Mouse (Mus musculus): ENCODE measurements around the gene Gcnt2. TPM values are rescaled to one million over a fixed set of nuclear protein-coding genes. Genes with fewer than 3 reads are reported as not detected.
"Not testable (repeated sequence)": the region's sequence is repeated elsewhere in the genome, so short reads cannot be mapped to it uniquely, and the experiment has no call there.

Gcnt2 gene
- total RNA-seq, 2 experiments from 2014 or later, result 4.5 to 5.1 TPM

DNA sequence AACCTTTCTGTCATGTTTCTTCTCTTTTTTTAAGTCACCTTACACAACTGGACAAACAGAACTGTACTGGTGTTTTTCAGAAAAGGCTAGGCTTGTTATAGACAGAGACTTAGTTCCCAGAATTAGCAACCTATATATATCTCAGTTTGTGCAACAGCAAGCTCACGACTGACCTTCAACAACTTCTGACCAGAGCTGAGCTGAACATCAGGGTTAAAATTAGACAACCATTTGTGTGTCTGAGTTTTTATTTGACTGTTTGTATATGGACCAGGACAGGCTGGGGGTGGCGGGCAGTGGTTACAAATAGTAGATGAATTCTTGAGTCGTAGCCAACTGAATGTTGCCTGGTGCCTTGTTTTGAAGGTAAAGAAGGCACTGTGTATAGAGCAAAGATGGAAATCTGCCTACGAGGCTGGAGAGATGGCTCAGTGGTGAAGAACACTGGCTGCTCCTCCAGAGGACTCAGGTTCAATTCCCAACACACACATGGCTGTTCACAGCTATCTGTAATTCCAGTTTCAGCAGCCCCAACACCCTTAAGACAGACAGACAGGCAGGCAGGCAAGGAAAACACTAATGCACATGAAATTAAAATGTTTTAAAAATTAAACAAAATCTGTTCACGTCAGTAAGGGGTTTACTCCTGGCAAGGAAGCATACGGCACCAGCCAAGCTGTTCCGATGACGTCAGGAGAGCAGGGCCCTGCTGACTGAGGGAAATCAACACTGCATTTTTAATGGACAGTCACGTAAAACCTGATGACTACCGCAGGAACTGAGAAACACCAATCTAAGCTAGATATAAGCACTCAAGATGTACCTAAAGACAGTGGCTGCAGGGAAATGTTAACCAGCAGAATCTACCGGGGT, 79.2 kb downstream of the Gcnt2 start:
- DNase-seq, result no peak

DNA sequence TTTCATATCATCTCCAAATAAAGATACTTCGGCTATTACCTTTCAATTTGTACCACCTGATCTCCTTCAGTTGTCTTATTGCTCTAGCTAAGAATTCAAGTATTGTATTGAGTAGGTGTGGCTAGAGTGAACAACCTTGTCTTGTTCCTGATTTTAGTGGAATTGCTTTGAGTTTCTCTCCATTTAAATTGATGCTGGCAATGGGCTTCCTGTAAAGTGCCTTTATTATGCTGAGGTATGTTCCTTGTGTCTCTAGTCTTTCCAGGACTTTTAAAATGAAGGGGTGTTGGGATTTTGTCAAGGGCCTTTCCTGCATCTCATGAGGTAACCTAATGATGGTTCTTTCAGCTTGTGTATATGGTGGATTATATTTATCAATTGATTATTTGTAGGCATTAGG, 83.5 kb downstream of the Gcnt2 start:
- no peak for DNase-seq

DNA sequence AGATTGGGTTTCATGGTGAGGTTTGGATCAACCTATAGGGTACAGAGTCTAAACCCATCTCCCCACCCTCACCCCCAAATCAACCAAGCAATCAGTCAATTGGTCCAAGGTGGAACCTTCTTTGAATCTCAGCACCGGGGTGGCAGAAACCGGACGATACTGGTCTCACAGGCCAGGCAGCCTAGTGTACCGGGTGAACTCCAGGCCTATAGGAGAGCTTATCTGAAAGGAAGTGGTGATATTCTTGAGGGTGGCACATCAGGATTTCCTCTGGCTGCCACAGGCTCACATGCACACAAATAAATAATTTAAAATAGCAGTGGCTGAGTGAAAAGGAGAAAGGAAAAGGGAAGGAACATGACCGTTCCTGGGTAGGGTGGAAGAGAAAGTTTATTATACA, 84.4 kb downstream of the Gcnt2 start:
- DNase-seq, result no peak

DNA sequence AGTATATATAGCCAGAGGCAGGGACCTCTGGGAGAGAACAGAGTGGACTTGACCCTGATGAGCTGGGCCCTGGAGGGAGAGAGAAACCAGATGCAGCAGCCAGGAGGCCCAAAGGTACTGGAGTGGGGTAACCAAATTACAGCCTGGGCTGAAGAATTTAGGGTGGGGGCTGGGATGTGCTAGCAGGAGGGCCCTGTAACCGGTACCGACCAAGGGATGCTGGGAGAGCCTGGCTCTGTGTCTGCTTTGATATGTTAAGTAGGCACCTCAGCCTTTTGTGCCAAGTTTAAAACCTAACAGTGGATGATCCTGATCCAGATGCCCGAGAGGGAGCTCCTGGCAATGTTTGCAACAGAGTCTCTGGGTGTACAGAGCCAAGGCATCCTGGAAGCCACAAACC, 84.8 kb downstream of the Gcnt2 start:
- DNase-seq, result no peak

DNA sequence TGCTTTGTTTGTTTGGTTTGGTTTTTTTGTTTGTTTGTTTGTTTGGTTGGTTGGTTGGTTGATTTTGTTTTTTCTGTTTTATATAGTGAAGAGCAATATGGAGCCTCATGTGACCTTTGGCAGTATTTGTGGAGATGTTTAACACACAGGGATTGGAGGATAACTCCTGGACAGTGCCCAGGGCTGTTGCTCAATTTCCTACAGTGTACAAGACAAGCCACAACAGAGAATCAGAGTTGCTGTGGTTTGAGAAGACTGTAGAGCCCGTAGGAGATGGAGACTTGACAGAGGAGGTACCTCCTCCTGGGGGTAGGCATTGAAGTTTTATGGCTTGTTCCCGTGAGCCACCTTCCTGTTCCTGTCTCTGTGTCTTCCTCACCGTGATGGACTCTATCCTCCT, 87.0 kb downstream of the Gcnt2 start:
- no peak for DNase-seq

DNA sequence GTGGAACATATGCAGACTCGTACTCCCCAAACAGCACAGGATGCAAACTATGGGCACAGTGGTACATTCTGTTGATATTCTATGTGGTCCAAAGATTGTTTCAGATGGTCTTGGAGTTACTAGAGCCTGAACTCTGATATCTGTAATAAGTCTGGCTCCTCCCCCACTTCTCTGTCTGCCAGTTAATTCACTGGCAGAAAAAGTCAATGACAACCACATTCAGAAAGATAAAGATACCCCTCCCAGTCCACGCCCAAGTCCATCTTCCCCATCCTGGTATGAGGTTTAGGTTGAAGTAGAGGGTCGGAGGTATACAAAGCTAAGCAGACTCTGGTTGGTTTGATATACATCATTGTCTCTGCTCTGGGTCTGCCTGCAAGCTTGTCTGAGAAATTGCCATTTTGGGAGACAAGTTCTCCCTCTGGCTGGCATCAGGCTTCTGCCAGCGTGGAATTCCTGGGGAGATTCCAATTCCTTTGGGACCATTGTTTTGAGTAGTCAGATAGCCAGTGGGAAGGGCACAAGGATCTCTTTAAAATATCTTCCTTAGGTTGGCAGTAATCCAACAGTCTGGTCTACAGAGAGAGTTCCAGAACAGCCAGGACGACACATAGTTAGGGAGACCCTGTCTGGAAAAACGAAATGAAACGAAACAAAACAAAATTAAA, 88.1 kb downstream of the Gcnt2 start:
- no peak for DNase-seq

DNA sequence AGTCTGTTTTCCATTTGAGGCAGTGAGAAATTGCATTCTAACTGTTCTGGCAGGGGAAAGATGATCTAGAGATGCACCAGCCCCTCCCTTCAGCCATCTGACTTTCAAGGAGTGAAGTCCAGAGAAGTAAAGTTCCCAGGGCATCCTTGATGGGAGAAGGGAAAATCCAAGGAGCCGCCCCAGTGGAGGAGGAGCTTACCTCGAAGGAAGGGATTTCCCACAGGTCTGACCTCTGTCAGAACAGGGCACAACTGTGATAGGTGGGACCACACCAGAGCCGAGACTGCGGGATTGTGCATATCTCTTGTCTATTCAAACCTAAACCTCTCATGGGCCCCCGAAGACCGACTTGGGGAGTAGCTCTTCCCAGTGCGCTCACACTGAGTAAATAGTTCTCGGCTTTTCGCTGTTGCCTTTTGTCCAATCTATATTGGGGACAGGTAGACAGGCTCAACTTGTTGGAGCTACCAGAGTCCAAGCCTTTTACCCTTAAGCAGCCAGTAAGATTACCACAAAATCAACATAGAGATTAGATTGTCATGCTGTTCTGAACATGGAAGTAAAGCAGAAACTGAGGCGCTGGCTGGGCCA, 91.9 kb downstream of the Gcnt2 start:
- no peak for DNase-seq

DNA sequence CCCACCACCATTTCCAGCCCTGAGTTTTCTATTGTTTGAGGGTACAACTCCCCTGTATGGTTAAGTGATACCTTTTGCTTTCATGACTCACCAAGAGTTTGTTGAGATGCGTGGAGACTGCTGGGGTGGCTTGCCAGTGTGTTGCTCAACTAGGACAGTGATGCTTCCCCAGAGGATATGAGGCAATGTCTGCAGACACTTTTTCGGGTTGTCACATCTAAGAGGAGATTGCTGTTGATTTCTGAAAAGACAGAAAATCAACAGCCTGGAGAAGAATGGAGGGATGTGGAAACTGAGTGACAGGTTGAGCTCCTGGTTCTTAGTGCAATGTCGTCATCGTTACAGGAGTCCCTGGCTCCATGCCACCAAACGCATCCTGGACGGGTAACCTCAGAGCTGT, 93.7 kb downstream of the Gcnt2 start:
- DNase-seq, result no peak

DNA sequence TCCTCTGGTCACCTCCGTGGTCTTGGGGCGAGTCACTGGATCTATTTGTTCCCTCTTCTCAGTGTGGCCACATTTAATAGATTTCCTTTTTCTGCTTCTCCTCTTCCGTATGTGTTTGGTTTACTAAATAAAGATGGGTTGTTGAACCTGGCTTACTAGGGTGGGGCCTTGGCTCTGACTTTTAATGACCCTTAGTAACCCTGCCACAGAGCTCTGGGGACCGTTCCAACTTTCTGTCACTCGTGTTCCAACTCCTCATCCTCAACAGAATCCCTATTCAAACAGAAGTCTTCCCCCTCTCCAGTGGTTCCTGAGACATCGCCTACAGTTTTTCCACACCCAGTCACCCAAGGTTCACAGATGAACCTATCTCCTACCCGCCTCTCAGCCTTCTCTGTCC, 96.2 kb downstream of the Gcnt2 start:
- no peak for DNase-seq

DNA sequence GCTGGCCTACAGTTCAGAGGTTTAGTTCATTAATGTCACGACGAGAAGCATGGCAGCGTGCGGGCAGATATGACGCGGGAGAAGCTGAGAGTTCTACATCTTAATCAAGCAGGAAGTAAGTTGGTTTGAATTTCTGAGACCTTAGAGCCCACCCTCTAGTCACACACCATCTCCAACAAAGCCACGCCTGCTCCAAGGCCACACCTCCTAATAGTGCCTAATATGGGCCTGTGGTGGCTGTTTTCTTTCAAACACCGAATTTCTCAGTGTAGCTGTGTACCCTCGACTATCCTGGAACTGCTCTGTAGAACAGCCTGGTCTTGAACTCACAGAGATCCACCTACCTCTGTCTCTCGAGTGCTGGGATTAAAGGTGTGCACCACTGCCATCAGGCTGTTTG, 108.1 kb downstream of the Gcnt2 start:
- no peak for DNase-seq

DNA sequence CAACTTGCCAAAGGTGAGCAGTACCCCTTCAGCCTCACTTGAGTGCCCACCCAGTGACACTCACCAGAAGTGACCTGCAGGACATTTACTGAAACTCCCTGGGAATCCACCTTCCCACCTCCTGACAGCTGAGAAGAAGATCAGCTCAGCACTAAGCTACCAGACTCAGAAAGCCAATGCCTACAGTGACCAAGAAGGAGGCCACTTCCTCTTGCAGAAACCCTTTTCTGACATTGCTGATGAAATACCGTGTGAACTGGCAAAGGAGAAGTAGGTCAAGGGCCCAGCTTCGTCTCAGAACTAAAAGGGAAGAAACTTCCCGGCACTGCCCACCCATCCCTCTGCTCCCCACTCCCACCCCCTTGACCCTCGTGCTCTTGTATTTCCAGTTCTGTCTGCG, 109.0 kb downstream of the Gcnt2 start:
- no peak for DNase-seq

DNA sequence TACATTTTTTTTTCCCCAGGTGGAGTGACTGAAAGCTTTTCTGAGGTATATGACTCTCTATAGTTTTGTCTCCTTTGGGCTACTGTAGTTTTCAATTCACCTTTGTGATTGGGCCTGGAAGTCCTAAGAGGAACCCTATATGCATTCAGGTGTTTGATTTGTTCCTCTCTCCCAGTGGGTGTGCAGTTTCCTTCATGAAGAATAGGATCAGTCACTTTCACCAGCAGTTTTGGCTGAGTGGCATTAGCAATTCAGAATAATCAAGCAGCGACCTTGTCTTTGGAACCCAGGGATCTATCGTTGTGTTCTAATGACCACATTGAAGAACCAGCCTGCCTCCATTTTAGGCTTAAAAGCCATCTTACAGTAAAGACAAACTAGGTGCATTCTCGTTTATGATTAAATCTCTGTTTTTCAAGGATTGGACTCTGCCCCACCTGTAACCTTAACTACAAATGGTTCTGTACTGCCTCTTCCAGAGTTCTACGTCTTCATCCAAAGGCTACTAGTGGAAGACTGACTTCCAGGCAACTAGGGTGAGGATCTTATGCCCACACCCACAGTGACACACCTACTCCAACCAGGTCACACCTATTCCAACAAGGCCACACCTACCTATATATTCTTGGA, 110.3 kb downstream of the Gcnt2 start:
- DNase-seq, result no peak

DNA sequence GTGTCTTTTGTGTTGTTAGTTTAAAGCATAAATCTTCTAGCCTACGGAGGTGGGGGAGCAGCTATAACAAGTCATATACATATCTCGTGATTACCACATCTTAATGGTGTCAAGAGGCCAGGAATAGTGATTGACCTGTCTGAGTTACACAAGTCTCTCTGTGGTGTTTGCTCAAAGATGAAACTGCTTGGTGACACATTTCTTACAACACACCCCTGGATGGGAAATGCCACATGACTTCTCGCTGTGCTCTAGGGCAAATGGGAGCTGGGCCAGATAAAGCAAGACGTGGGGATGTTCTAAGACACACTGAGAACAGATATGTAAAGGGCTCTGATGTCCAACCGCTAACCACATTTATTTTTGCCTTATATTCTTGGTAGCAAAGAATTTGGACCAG, 111.7 kb downstream of the Gcnt2 start:
- DNase-seq, result no peak

DNA sequence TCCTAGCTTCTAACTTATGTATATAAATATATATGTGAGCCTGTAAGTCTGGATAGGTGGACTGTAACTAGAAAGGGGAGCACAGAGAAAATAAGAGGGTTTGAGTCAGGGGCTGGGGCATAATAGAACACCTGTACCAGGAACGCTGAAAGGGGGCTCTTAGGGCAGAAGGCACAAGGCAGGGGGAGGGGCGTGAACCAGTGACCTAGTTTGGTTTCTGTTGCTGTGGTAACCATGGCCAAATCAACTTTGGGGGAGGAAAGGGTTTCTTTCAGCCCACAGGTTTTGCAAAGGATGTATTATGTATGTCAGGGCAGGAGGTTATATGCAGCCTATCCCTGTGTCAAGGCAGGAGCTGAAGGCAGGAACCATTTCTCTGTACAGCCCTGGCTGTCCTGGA, 112.3 kb downstream of the Gcnt2 start:
- no peak for DNase-seq

DNA sequence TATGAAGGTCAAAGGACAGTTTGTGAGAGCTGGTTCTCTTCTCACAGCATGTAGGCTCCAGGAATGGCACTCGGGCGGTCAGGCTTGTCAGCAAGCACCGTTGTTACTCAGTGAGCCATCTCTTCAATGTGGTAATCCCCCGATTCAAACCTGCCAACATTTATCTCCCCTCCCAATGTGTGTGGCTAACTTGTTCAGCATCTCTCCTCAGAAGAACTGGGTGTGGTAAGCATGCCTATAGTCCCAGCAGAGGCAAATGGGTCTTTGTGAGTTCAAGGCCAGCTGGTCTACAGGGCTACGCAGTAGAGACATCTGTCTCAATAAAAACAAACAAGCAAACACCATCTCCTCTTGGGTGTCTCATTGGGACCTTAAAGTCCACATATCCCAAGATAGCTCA, 113.4 kb downstream of the Gcnt2 start:
- DNase-seq, result no peak

DNA sequence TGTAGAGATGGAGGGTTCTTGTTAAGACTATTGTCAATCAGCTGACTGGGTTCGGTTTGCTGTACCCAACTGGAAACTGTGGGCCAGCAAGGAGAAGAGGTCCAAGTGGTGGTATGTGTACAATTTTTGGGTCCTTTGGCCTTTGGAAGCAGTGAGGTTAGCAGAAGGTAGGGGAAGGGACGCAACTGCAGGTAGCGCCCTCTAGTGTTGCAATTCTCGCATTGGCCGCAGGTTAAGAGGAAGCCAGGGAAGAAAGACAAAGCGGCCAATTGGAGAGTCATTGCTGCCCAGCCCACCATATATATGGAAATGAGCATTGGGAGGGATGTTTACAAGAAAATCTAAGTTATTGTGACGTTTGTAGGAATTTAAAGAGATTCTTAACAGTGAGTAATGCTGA, 118.1 kb downstream of the Gcnt2 start:
- DNase-seq, result peak; percentile 60

DNA sequence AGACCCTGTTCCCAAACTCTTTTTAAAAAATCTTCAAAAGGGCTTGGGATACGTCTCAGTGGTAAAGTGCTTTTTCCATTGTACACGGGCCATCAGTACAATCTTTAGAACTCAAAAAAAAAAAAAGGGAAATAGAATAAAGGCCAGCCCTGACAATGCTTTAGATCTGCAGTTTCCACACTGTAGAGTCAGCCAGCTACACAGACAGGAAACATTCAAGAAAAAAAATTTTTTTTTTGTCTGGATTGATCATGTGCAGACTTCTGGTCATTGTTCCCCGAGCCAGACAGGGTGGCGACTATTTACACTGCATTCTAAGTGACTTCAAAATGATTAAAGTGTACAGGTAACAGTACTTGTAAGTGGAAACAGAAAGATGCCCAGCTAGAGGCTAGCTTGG, 119.1 kb downstream of the Gcnt2 start:
- DNase-seq, result no peak

DNA sequence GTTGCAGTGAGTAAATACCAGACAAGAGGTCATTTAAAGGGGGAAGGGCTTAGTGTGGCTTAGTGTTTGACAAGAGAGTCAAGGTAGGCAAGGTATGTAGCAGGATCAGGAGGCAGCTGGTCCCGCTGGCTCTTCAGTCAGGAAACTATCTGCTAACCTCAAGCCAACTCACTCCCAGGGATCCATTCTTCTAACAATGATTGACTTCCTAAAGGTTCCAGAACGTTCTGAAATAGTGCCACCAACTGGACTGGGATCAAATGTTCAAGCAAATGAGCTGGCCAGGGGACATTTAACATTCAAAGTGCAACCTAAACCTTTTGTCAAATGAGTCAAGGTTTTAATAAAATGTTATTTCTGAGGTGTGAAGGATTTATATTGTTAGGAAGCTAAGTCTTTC, 119.8 kb downstream of the Gcnt2 start:
- no peak for DNase-seq

DNA sequence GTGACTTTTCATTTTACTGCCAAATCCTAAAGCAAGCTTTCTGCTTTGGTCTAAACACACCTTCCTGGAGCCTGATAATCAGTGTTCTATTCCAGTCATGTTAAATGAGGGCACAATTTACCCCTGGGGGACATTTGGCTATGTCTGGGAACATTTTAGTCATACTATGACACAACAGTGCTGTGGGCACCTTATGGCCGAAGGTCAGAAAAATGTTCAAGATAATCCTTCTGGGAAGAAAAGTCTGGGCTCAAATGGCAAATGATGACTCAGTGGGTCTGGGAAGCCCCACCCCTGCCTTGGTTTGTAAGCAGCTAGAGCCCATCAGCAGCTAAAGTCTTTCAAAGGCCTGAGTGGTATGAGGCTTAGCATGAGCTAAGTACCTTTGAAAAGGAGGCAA, 123.2 kb downstream of the Gcnt2 start:
- no peak for DNase-seq

DNA sequence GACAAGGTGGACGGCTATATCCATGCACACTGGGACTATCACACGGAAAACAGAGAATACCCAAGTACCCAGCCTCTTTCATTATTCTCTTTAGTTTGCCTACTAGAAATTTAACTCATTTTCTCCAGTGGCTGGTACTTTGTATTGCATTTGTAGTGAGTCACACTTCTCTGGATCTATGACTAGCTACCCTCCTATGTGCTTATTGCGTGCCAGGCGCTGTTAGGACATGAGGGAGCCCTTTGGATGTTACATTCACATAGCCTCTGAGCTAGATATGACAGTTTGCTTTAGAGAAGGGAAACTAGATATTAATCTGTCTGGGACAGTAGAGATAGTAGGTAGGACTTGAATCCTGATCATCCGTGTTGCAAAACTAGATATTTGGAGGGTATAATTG, 126.5 kb downstream of the Gcnt2 start:
- no peak for DNase-seq

DNA sequence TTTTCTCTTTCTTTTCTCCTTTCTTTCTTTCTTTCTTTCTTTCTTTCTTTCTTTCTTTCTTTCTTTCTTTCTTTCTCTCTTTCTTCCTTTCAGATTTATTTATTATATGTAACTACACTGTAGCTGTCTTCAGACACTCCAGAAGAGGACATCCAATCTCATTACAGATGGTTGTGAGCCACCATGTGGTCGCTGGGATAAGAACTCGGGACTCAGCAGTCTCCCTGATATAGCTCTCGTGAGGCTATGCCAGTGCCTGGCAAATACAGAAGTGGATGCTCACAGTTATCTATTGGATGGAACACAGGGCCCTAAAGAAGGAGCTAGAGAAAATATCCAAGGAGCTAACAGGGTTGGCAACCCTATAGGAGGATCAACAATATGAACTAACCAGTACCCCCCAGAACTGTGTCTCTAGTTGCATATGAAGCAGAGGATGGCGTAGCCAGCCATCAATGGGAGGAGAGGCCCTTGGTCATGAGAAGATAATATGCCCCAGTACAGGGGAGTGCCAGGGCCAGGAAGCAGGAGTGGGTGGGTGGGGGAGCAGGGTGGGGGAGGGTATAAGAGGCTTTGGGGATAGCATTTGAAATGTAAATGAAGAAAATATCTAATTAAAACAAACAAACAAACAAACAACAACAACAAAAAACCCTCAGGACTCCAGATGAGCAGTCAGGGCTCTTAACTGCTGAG, 128.2 kb downstream of the Gcnt2 start:
- not testable (repeated sequence) for DNase-seq

DNA sequence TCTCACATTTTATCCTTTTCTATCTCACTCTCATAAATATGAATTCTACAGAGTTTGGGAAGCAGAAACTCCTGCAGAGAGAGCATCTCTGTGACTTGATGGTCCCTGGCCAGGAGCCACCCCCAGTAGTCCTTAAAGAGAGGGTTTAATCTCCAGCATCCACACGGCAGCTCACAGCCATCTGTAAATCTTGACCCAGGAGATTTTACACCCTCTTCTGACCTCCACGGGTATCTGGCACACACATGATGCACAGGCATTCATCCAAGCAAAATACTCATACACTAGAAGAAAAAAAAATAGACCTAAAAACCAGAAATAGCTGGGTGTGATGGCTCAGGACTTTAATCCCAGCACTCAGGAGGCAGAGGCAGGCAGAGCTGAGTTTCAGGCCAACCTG, 128.9 kb downstream of the Gcnt2 start:
- DNase-seq, result no peak
